Mouse (Mus musculus) spleen, adult 2 months (tissue): ENCODE data around the gene Nrxn3.

Source experiments
- CTCF ChIP-seq: fragments of 200-500 bp; IDR thresholded peaks from 2 replicates; pipeline ENCODE4 v1.5.1; 2011; ENCODE audit warnings: mild to moderate bottlenecking, inconsistent platforms; ENCODE audit not compliant: insufficient read depth, insufficient read length, insufficient replicate concordance; ENCODE audit errors: extremely low read depth
- POLR2A ChIP-seq: fragments of 200-500 bp; IDR thresholded peaks from 2 replicates; pipeline ENCODE4 v1.6.1; 2011; ENCODE audit warnings: low read depth, low read length, inconsistent platforms

DNA sequence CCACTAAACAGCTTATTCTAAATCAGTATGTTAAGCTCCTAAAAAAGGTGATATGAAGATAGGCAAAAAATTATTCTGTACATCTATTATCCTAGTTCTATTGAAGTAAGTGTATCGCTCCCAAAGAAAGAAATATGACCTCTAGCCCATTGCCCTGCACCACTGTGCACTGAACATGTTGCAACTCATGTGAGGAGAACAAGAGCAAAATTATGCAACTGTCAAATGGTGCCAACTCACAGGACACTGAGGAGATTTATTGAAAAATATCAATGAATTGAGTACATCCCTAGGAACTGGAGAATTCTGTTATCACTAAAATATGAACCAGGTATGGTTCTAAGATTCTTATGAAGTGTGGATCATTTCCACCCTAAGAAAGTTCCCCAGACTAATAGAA is 1479.8 kb downstream of the Nrxn3 start:
- TF ChIP-seq CTCF = no peak
- no peak for TF ChIP-seq POLR2A
